Mouse (Mus musculus) bone marrow, adult 2 months (tissue): ENCODE results near the gene Vkorc1.

Source experiments
- CTCF ChIP-seq: fragments of 200-500 bp; IDR thresholded peaks from 2 replicates; pipeline ENCODE4 v1.5.1; 2011; ENCODE audit warnings: low read length, control low read depth; ENCODE audit not compliant: control insufficient read depth, insufficient read depth
- POLR2A ChIP-seq: fragments of 200-500 bp; IDR thresholded peaks from 2 replicates; pipeline ENCODE4 v1.6.1; 2011; ENCODE audit warnings: low read depth, mild to moderate bottlenecking, control low read depth, low read length, borderline replicate concordance; ENCODE audit not compliant: control insufficient read depth

DNA sequence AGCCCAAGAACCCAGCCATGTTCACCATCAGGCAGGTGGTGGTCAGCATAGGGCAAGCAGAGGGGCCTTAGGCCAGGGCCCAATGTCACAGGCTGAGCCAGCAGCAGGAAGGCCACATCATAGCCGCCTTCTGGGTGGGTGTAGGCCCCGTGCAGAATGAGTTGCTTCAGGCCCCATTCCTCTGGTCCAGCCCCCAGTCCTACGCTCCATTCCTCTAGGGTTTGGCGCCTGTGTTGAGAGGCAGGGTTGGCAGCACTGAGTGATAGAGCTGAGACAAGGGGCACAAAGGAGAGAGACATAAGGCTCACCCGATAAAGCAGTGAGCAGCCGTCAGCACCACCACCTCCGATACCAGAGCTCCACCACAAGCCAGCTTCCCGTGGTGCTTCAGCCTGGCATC lies 8.2 kb downstream of the Vkorc1 start:
- TF ChIP-seq POLR2A: no peak
- TF ChIP-seq CTCF: no peak
